Mouse (Mus musculus) liver, embryonic 15.5 days (tissue): ENCODE results near the gene Ncoa5. TPM values are rescaled to one million over a fixed set of nuclear protein-coding genes. Genes with fewer than 3 reads are reported as not detected.
A peak's percentile ranks its signal among the peaks of the same experiment; 100 is the strongest.

Source experiments
- ATAC-seq: fragments of 200-750 bp; cut with Nextera tagmentation; 2 replicates; pipeline ENCODE4 v1.8.0; 2017; ENCODE audit warnings: moderate number of reproducible peaks, mild to moderate bottlenecking, moderate library complexity; ENCODE audit not compliant: insufficient read depth
- H3K27ac ChIP-seq: fragments of 300-500 bp; sonication (generic); replicated peaks from 2 replicates; pipeline ENCODE4 v1.5.1; 2015; ENCODE audit warnings: mild to moderate bottlenecking, inconsistent platforms
- H3K27me3 ChIP-seq: fragments of 300-500 bp; sonication (generic); 2 replicates; pipeline ENCODE4 v1.6.1; 2015; ENCODE audit warnings: mild to moderate bottlenecking, inconsistent platforms
- H3K36me3 ChIP-seq: fragments of 300-500 bp; sonication (generic); replicated peaks from 2 replicates; pipeline ENCODE4 v1.6.1; 2015; ENCODE audit warnings: moderate library complexity, mild to moderate bottlenecking, inconsistent platforms
- H3K4me1 ChIP-seq: fragments of 300-500 bp; sonication (generic); replicated peaks from 2 replicates; pipeline ENCODE4 v1.6.1; 2015; ENCODE audit warnings: inconsistent platforms
- H3K4me2 ChIP-seq: fragments of 300-500 bp; sonication (generic); 2 replicates; pipeline ENCODE4 v1.6.1; 2015; ENCODE audit warnings: moderate library complexity, mild to moderate bottlenecking, inconsistent platforms
- H3K4me3 ChIP-seq: fragments of 300-500 bp; sonication (generic); replicated peaks from 2 replicates; pipeline ENCODE4 v1.5.1; 2015; ENCODE audit warnings: mild to moderate bottlenecking, inconsistent platforms
- H3K9ac ChIP-seq: fragments of 300-500 bp; sonication (generic); 2 replicates; pipeline ENCODE4 v1.6.1; 2015; ENCODE audit warnings: moderate library complexity, mild to moderate bottlenecking, inconsistent platforms
- H3K9me3 ChIP-seq: fragments of 300-500 bp; sonication (generic); replicated peaks from 2 replicates; pipeline ENCODE4 v1.6.1; 2016; ENCODE audit warnings: inconsistent platforms
- WGBS: fragments of 180-500 bp; shearing (Covaris S2); methylation state at CpG from one replicate; pipeline ENCODE4 v1.1.7; 2015; ENCODE audit warnings: mixed read lengths; ENCODE audit not compliant: insufficient replicate concordance; 5-methylcytosine and 5-hydroxymethylcytosine counted together
- polyA plus RNA-seq: library from polyadenylated mRNA; unstranded; fragments of >200 nt; fragmentation: Nextera tagmentation; extraction: Ambion mirVana; gene quantifications from 2 replicates; pipeline ENCODE4 v1.2.1, GENCODE M21; 2015

Gene Ncoa5
- polyA plus RNA-seq, result 14.2 and 14.5 TPM in 2 replicates

DNA sequence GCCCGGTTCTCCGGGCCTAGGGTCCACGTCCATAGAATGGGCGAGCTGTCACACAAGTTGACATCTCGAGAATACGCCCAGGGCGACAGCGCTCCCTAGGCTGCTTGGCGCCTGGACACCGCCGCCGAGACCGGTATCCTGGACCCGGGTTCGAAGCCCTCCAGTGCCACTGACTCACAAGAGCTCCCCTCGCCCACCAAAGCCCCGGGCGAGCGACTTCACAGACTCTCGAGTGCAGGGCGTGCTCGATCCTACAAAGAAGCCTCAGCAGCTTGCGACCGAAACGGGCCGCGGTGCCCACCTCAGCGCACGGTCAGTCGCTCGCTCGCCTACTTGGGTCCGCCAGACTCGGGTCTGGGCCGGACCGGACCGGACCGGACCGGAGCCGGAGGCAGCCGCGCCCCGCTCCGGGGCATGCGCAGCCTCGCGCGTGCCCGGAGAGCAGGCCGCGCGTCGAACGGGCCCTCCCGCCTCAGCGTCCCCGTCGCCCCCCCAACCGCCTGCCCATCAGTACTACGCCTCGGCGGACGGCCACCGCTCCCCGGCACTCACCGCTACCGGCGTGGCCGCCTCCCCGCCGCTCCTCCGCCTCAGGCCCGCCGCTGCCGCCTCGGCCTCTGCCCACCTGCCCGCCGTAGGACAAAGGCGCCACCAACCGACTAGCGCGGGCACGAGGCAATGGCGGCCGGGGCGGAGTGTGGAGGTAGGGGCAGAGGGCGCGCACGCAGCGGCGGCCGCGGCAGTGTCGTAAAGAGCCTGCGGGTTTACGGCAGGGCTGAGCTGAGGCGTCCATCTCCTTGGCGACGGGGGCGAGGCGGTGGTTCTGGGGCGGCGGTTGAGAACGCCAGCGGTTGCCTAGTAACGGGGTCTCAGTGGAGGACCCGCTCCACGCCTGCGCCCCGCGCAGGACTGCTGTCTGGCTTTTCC, at the start of gene Ncoa5:
TSS of gene Ncoa5 (minus strand) at position 737 of the 927 bp plus-strand sequence.
- peaks cover 29% of the 10 kb centered on the region for H3K4me1 ChIP-seq
- ATAC-seq, result peak; percentile 93
- H3K9ac ChIP-seq, result peak within 1 kb of the TSS; percentile 86
- H3K9me3 ChIP-seq, result no peaks in the 10 kb centered on the region
- H3K4me2 ChIP-seq, result peak within 1 kb of the TSS; percentile 86
- H3K4me3 ChIP-seq, result peak within 1 kb of the TSS; percentile 91
- under 1% methylated on average over 104 of the region's 111 CpGs for WGBS
- H3K36me3 ChIP-seq, result no peaks in the 10 kb centered on the region
- peak within 1 kb of the TSS; percentile 58 for H3K27ac ChIP-seq
- 0 out of 2 replicates have a peak, but pooled peaks cover 12% of the 10 kb centered on the region for H3K27me3 ChIP-seq

DNA sequence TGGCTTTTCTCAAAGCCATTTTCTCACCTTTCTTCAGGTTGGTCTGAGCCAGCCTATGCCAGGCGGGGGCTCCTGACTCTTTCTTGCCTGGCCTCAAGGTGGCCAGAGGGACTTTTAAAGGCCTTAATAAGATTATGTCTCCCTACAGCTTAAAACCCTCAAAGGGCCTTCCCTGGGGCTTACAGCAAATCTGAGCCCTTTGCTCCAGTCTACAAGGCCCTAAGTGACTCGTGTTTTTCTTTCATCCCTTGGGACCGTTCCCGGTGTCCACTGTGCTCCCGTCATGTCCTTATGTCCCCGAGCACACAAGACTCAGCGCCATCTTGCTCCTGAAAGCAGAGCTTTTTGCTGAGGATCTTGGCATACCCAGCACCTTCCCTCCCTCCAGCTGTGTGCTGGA, 46.6 kb upstream of the Ncoa5 start:
- Histone ChIP-seq H3K9me3 (no peaks in the 10 kb centered on the region), H3K27ac (no peak overlapping the region), H3K4me1 (no peaks in the 10 kb centered on the region), H3K4me2 (no peak overlapping the region), H3K36me3 (no peaks in the 10 kb centered on the region), H3K9ac (no peak overlapping the region), H3K27me3 (peaks cover 51% of the 10 kb centered on the region), H3K4me3 (no peak overlapping the region)
- WGBS, result 24% methylated on average over 7 of the region's 7 CpGs
- ATAC-seq, result no peak

DNA sequence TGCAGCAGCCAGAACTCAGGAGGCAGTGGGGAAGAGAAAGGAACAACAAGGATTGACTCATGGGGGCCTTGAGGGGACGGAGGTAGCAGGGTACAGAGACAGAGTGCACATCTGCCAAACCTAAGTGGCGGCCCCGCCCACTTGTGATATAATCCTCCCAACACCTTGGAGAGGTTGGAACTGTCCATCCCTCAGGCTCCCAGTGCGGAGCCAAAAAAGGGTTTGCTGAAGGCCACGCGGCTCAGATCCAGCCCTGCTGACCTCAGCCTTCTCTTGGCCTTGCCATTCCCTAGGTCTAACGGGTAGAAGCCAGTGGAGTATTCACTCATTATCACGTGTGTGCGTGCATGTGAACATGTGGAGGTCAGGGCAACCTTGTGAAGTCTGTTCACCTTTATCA, 46.0 kb upstream of the Ncoa5 start:
- Histone ChIP-seq H3K4me2 (no peak overlapping the region), H3K36me3 (no peaks in the 10 kb centered on the region), H3K27ac (no peak overlapping the region), H3K9ac (no peak overlapping the region), H3K4me3 (no peak overlapping the region), H3K27me3 (peaks cover 57% of the 10 kb centered on the region), H3K4me1 (no peaks in the 10 kb centered on the region), H3K9me3 (no peaks in the 10 kb centered on the region)
- WGBS, result 18% methylated on average over 9 of the region's 9 CpGs
- ATAC-seq, result no peak

DNA sequence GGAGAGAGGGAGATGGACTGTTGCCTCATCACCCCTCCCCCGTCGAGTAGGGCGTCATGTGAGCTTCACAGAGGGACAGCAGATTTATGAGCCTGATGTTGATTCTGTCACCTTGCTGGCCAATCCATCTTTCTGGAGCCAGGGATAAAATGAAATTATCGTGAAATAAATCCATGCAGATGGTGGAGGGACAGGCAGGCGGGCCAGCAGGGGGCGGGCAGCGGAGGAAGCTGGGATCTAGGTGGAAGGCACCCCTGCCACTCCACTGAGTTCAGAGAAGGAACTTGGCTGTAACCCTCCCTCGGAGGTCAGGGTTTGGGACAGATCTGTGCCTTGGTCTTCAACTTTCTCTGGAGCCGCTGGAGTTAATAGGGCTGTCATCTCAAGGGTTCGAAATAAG, 43.9 kb upstream of the Ncoa5 start:
- WGBS, result 24% methylated on average over 10 of the region's 10 CpGs
- H3K4me3 ChIP-seq, result no peak overlapping the region
- no peaks in the 10 kb centered on the region for H3K9me3 ChIP-seq
- H3K9ac ChIP-seq, result no peak overlapping the region
- H3K4me1 ChIP-seq, result no peaks in the 10 kb centered on the region
- no peak for ATAC-seq
- no peaks in the 10 kb centered on the region for H3K36me3 ChIP-seq
- H3K4me2 ChIP-seq, result no peak overlapping the region
- H3K27ac ChIP-seq, result no peak overlapping the region
- peaks cover 76% of the 10 kb centered on the region for H3K27me3 ChIP-seq

DNA sequence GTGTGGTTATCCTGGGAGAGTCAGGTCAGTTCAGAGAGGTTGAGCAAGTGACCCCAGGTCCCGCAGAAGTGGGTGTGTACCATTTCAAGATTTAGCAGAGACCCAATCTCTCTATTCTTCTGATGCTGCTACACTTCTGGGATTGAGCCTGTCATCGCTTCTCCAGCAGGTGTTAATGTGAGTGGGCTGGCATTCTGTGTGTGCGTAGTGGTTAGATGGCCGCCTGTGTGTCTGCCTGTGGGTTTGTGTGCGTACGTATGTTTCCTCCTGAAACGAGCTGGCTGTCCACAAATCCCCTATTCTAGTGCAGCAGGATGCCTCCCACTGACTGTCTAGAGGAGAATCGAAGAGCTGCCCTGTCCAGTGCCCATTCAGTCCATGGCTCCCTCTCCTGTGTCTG, 43.4 kb upstream of the Ncoa5 start:
- no peaks in the 10 kb centered on the region for H3K4me1 ChIP-seq
- peaks cover 81% of the 10 kb centered on the region for H3K27me3 ChIP-seq
- H3K4me3 ChIP-seq, result no peak overlapping the region
- no peak overlapping the region for H3K9ac ChIP-seq
- no peaks in the 10 kb centered on the region for H3K36me3 ChIP-seq
- H3K4me2 ChIP-seq, result no peak overlapping the region
- no peak for ATAC-seq
- H3K27ac ChIP-seq, result no peak overlapping the region
- whole genome bisulfite sequencing, result 42% methylated on average over 8 of the region's 8 CpGs
- H3K9me3 ChIP-seq, result no peaks in the 10 kb centered on the region

DNA sequence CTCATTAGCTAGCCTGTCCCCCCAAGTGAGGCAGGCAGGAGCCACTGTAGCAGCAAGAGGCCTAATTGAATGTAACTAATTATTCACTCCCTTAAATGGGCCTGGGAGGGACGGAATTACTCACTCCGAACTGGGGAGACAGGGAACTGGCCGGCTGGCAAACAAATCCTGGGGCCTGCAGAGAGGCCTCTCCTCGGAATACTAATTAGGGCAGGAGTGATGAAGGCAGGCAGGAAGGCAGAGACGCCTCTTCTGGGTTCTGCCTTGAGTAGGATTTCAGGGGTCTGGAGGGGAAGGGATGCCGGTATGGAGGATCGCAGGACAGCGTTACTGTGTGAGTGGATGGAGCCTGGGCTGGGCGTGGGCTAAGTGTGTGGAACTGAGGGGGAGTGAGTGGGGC, 42.4 kb upstream of the Ncoa5 start:
- 10% methylated on average over 9 of the region's 9 CpGs for WGBS
- no peak for ATAC-seq
- peaks cover 81% of the 10 kb centered on the region for H3K27me3 ChIP-seq

GRCm38 (mm10) chr2:165074937-165075336, 40.3 kb upstream of the Ncoa5 start:
- Histone ChIP-seq H3K4me1 (no peaks in the 10 kb centered on the region), H3K36me3 (no peaks in the 10 kb centered on the region), H3K4me2 (no peak overlapping the region), H3K9me3 (no peaks in the 10 kb centered on the region), H3K27me3 (peaks cover 65% of the 10 kb centered on the region), H3K4me3 (no peak overlapping the region), H3K27ac (no peak overlapping the region), H3K9ac (no peak overlapping the region)
- ATAC-seq, result no peak
- 33% methylated on average over 2 of the region's 2 CpGs for WGBS

More for the DNA sequence above, 42.4 kb upstream of the Ncoa5 start:
- no peak overlapping the region for H3K4me3 ChIP-seq
- H3K9ac ChIP-seq, result no peak overlapping the region
- H3K4me2 ChIP-seq, result no peak overlapping the region
- H3K36me3 ChIP-seq, result no peaks in the 10 kb centered on the region
- H3K9me3 ChIP-seq, result no peaks in the 10 kb centered on the region
- no peaks in the 10 kb centered on the region for H3K4me1 ChIP-seq
- no peak overlapping the region for H3K27ac ChIP-seq

DNA sequence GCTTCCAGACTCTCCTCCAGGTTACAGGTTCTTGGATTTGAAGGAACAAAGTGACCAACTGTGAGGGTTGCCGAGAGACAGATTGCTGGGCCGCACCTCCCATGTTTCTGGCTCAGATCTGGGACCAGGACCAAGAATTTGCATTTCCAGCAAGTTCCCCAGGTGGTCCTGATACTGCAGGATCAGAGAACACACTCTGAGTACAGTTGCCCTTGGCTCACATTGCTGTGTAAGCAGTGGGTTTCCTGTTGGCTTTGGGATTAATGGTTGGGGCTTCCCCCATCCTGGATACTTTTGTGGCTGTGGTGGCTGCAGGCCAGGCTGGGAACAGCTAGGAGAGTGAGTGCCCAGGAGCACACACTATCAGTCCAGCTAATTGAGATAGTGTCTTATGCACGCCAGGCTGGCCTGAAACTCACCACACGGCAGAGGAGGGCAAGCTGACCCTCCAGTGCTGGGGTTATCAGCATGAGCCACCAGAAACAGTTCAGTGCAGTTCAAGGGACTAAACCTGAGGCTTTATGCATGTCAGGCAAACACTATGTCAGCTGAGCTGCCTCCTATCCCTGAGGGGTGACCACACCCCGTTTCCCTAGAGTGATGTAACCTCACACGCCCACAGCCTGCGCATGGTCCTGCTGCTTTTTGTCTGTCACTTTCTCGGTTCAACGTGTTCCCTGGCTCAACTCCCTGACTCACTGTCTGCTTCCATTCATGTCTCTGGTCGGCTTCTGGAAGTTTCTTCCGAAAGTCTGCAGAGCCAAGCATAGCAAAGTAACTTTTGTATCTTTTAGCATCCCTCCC, 39.6 kb upstream of the Ncoa5 start:
- no peak for ATAC-seq
- Histone ChIP-seq H3K36me3 (no peaks in the 10 kb centered on the region), H3K4me3 (no peak overlapping the region), H3K27me3 (peaks cover 60% of the 10 kb centered on the region), H3K27ac (no peak overlapping the region), H3K4me2 (no peak overlapping the region), H3K4me1 (no peaks in the 10 kb centered on the region), H3K9ac (no peak overlapping the region), H3K9me3 (no peaks in the 10 kb centered on the region)
- 32% methylated on average over 11 of the region's 11 CpGs for WGBS

DNA sequence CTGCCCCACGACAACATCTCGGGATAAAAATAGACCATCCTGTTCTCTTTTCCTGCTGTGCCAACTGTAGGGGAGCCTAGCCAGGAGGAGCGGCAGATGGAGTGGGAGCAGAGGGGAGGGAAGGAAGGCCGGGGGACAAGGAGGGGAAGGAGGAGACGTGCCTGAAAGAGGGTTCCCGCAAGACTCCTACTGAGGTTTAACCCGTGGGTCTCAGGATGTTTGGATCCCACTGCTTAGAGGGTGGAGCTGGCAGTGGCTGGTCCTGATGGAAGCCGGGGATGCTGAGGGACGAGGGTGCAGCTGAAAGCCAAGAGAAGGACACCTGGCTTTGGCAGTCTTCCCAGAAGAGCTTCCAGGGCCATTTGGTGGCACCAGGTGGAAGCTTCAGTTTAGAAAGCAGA, 38.7 kb upstream of the Ncoa5 start:
- Histone ChIP-seq H3K27me3 (peaks cover 51% of the 10 kb centered on the region), H3K27ac (no peak overlapping the region), H3K9ac (no peak overlapping the region), H3K36me3 (no peaks in the 10 kb centered on the region), H3K4me1 (no peaks in the 10 kb centered on the region), H3K4me2 (no peak overlapping the region), H3K9me3 (no peaks in the 10 kb centered on the region), H3K4me3 (no peak overlapping the region)
- no peak for ATAC-seq
- WGBS, result 16% methylated on average over 8 of the region's 9 CpGs

DNA sequence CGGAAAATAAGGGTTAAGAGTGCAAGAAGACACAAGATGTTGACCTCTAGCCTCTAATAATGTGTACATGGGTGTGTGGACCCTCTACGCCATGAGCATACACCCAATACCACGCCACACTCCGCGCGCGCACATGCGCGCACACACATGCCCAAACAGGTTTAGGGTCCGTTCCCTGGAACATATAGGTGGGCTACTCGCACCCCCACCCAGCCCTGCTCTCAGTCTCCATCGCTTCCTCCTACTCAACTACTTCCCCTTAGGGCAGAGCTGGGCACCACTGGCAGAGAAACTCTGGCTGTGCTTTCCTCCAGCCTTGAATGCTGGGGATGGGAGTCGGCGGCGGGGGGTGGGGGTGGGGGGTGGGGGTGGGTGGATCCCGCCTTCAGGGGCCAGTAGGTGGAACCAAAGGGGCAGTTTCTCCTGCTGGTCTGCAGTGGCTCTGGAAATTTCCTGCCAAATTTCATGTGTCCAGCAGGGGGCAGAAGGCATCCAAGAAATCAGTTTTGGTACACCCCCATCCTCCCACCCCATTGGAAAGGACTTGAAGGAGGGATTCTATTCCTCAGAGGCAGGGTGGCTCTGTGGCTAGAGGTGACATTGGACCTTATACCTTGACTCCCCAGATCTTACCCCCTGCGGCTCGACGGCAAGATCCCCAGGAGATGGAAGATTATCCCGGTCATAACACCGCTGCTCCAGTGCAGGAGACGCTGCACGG, 35.6 kb upstream of the Ncoa5 start:
- H3K27ac ChIP-seq, result no peak overlapping the region
- WGBS, result 24% methylated on average over 23 of the region's 23 CpGs
- H3K4me2 ChIP-seq, result no peak overlapping the region
- peaks cover 25% of the 10 kb centered on the region for H3K27me3 ChIP-seq
- H3K4me1 ChIP-seq, result no peaks in the 10 kb centered on the region
- H3K36me3 ChIP-seq, result no peaks in the 10 kb centered on the region
- H3K4me3 ChIP-seq, result no peak overlapping the region
- H3K9ac ChIP-seq, result no peak overlapping the region
- H3K9me3 ChIP-seq, result no peaks in the 10 kb centered on the region
- ATAC-seq, result no peak

DNA sequence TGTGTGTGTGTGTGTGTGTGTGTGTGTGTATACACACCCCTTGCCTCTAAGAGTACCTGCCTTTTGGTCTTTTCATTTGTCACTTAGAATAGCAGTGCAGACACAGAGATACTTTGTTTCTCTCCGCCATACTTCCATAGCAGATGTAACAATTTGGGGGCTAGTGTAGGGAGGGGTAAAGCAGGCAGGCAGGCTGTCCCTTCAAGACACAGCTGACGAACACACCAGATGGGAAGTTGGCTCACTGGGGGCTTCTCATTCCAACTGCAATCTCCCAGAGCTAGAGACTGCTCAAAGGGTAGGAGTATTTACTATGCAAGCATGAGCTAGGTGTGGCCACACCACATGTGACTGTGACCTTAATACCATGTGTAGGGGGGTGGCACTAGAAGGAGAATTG, 34.1 kb upstream of the Ncoa5 start:
- H3K4me1 ChIP-seq, result no peaks in the 10 kb centered on the region
- no peaks in the 10 kb centered on the region for H3K9me3 ChIP-seq
- 63% methylated on average over 2 of the region's 2 CpGs for WGBS
- H3K9ac ChIP-seq, result no peak overlapping the region
- ATAC-seq, result no peak
- no peak overlapping the region for H3K4me2 ChIP-seq
- no peak overlapping the region for H3K27ac ChIP-seq
- no peaks in the 10 kb centered on the region for H3K36me3 ChIP-seq
- no peak overlapping the region for H3K4me3 ChIP-seq
- peaks cover 12% of the 10 kb centered on the region for H3K27me3 ChIP-seq
